Mouse (Mus musculus): ENCODE measurements around the gene Tgm4.

- no peak for TF ChIP-seq POLR2A (IDR thresholded peaks at IDR 0.05; ENCODE audit: low read depth, low read length)
- no peak for TF ChIP-seq CTCF (IDR thresholded peaks at IDR 0.05; ENCODE audit: extremely low read depth, insufficient read length, insufficient replicate concordance, low read depth, low read length)
These were observed 45.8 kb downstream of the Tgm4 start for GRCm38 (mm10) chr9:123080355-123080754.

Data from small intestine, adult 2 months (tissue).